Mouse (Mus musculus): Measurements from ENCODE around the gene Mcur1. TPM values are rescaled to one million over a fixed set of nuclear protein-coding genes. Genes with fewer than 3 reads are reported as not detected.

Mcur1 gene
- total RNA-seq, 1 experiment: 2.0 TPM

GRCm38 (mm10) chr13:43499731-43500482 lies 60.1 kb downstream of the Mcur1 start:
- TF ChIP-seq MAFK (IDR thresholded peaks at IDR 0.05; ENCODE audit: insufficient read depth, low read depth, low read length) (no peak), ZC3H11A (IDR thresholded peaks at IDR 0.05; ENCODE audit: borderline replicate concordance, low read depth, low read length) (no peak), HCFC1 (IDR thresholded peaks at IDR 0.05; ENCODE audit: borderline replicate concordance, insufficient read depth, low read length) (no peak), ZNF384 (IDR thresholded peaks at IDR 0.05; ENCODE audit: low read depth, low read length) (no peak), CHD2 (IDR thresholded peaks at IDR 0.05; ENCODE audit: low read depth, low read length) (no peak)
- no peak overlapping the region for H3K4me3 ChIP-seq (ENCODE audit: insufficient read depth in 1 of 2, low read depth in 1 of 2, low read length in 2 of 2, poor library complexity in 1 of 2, severe bottlenecking in 1 of 2)
- no peaks in the 10 kb centered on the region for H3K9me3 ChIP-seq (ENCODE audit: control insufficient read depth, insufficient read depth, low read depth, low read length)
- no peaks in the 10 kb centered on the region for H3K36me3 ChIP-seq (ENCODE audit: control insufficient read depth, insufficient read depth, low read length, poor library complexity, severe bottlenecking)
- in situ Hi-C loops (cut with MboI; ENCODE audit: low sequenced_read_pairs in 2 of 2, unreplicated experiment in 2 of 2): no loop called here
- H3K4me1 ChIP-seq (ENCODE audit: control insufficient read depth in 2 of 2, insufficient read depth in 2 of 2, low read length in 2 of 2, poor library complexity in 1 of 2): peaks cover 7 to 11% of the 10 kb centered on the region in 2 experiments; a peak in 3 of 4 replicates
- no peak overlapping the region for H3K27ac ChIP-seq (ENCODE audit: insufficient read depth, low read depth, low read length, poor library complexity, severe bottlenecking)
- no peak overlapping the region for H3K9ac ChIP-seq (ENCODE audit: insufficient read depth, low read depth, low read length, poor library complexity, severe bottlenecking)
- DNase-seq (ENCODE audit: low read depth, low spot score): no peak

- no peak for DNase-seq (ENCODE audit: low read depth, low spot score)
- Histone ChIP-seq H3K27ac (ENCODE audit: insufficient read depth, low read depth, low read length, poor library complexity, severe bottlenecking) (no peak overlapping the region), H3K9ac (ENCODE audit: insufficient read depth, low read depth, low read length, poor library complexity, severe bottlenecking) (no peak overlapping the region), H3K9me3 (ENCODE audit: control insufficient read depth, insufficient read depth, low read depth, low read length) (no peaks in the 10 kb centered on the region), H3K4me3 (ENCODE audit: insufficient read depth in 1 of 2, low read depth in 1 of 2, low read length in 2 of 2, poor library complexity in 1 of 2, severe bottlenecking in 1 of 2) (no peak overlapping the region), H3K36me3 (ENCODE audit: control insufficient read depth, insufficient read depth, low read length, poor library complexity, severe bottlenecking) (no peaks in the 10 kb centered on the region), H3K4me1 (ENCODE audit: control insufficient read depth in 2 of 2, insufficient read depth in 2 of 2, low read length in 2 of 2, poor library complexity in 1 of 2) (peaks cover 7 to 11% of the 10 kb centered on the region in 2 experiments; a peak in 3 of 4 replicates)
- in situ Hi-C loops (cut with MboI; ENCODE audit: low sequenced_read_pairs in 2 of 2, unreplicated experiment in 2 of 2): no loop called here
- TF ChIP-seq HCFC1 (IDR thresholded peaks at IDR 0.05; ENCODE audit: borderline replicate concordance, insufficient read depth, low read length) (no peak), MAFK (IDR thresholded peaks at IDR 0.05; ENCODE audit: insufficient read depth, low read depth, low read length) (no peak), CHD2 (IDR thresholded peaks at IDR 0.05; ENCODE audit: low read depth, low read length) (no peak), ZNF384 (IDR thresholded peaks at IDR 0.05; ENCODE audit: low read depth, low read length) (no peak), ZC3H11A (IDR thresholded peaks at IDR 0.05; ENCODE audit: borderline replicate concordance, low read depth, low read length) (no peak)
These were observed 61.1 kb downstream of the Mcur1 start for GRCm38 (mm10) chr13:43498849-43499248.

DNA sequence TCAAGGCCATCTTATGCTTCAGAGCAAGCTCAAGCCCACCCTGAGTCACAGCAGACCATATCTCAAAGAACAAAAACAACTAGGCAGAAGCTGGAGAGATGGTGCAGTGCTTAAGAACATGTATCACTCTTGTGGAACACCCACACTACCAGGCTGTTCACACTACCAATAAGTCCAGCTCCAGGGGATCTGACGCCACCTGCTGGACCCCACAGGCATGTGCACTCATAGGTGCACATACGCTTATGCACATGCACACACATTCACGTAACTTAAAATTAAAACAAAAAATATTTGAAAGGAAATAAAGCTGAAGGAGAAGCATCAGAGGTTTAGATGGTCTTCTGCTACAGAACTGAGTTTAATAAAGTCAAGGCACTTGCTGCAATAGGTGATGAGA lies 62.2 kb downstream of the Mcur1 start:
- TF ChIP-seq ZNF384 (IDR thresholded peaks at IDR 0.05; ENCODE audit: low read depth, low read length): no peak
- no peak for TF ChIP-seq CHD2 (IDR thresholded peaks at IDR 0.05; ENCODE audit: low read depth, low read length)
- TF ChIP-seq MAFK (IDR thresholded peaks at IDR 0.05; ENCODE audit: insufficient read depth, low read depth, low read length): no peak
- TF ChIP-seq HCFC1 (IDR thresholded peaks at IDR 0.05; ENCODE audit: borderline replicate concordance, insufficient read depth, low read length): no peak
- no peak for TF ChIP-seq ZC3H11A (IDR thresholded peaks at IDR 0.05; ENCODE audit: borderline replicate concordance, low read depth, low read length)
- H3K36me3 ChIP-seq (ENCODE audit: control insufficient read depth, insufficient read depth, low read length, poor library complexity, severe bottlenecking): no peaks in the 10 kb centered on the region
- DNase-seq (ENCODE audit: low read depth, low spot score): no peak
- H3K9me3 ChIP-seq (ENCODE audit: control insufficient read depth, insufficient read depth, low read depth, low read length): no peaks in the 10 kb centered on the region
- in situ Hi-C loops (cut with MboI; ENCODE audit: low sequenced_read_pairs in 2 of 2, unreplicated experiment in 2 of 2): no loop called here
- H3K9ac ChIP-seq (ENCODE audit: insufficient read depth, low read depth, low read length, poor library complexity, severe bottlenecking): no peak overlapping the region
- H3K27ac ChIP-seq (ENCODE audit: insufficient read depth, low read depth, low read length, poor library complexity, severe bottlenecking): no peak overlapping the region
- peaks cover 4 to 11% of the 10 kb centered on the region in 2 experiments; a peak in 3 of 4 replicates for H3K4me1 ChIP-seq (ENCODE audit: control insufficient read depth in 2 of 2, insufficient read depth in 2 of 2, low read length in 2 of 2, poor library complexity in 1 of 2)
- H3K4me3 ChIP-seq (ENCODE audit: insufficient read depth in 1 of 2, low read depth in 1 of 2, low read length in 2 of 2, poor library complexity in 1 of 2, severe bottlenecking in 1 of 2): no peak overlapping the region

DNA sequence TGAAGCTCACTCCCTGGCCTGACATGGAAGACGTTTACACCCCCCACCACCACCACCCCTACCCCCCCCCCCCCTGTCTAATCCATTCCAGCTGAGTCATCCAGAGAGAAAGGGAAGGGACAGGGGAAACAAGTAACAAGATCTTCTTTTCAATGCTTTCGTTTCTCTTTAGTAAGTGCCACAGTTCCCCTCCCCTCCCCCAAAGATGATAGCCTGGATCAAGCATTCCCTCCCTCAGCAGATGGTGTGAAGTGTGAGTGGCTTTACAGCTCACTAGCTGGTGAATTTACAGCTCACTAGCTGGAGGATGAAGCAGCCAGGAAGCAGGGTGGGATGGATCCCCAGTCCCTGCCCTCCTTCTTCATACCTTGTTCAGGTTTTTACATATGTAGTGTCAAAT lies 63.3 kb downstream of the Mcur1 start:
- no peak overlapping the region for H3K9ac ChIP-seq (ENCODE audit: insufficient read depth, low read depth, low read length, poor library complexity, severe bottlenecking)
- no peak overlapping the region for H3K27ac ChIP-seq (ENCODE audit: insufficient read depth, low read depth, low read length, poor library complexity, severe bottlenecking)
- TF ChIP-seq CHD2 (IDR thresholded peaks at IDR 0.05; ENCODE audit: low read depth, low read length) (no peak), ZNF384 (IDR thresholded peaks at IDR 0.05; ENCODE audit: low read depth, low read length) (no peak), ZC3H11A (IDR thresholded peaks at IDR 0.05; ENCODE audit: borderline replicate concordance, low read depth, low read length) (no peak), HCFC1 (IDR thresholded peaks at IDR 0.05; ENCODE audit: borderline replicate concordance, insufficient read depth, low read length) (no peak), MAFK (IDR thresholded peaks at IDR 0.05; ENCODE audit: insufficient read depth, low read depth, low read length) (no peak)
- in situ Hi-C loops (cut with MboI; ENCODE audit: low sequenced_read_pairs in 2 of 2, unreplicated experiment in 2 of 2): no loop called here
- no peak overlapping the region for H3K4me3 ChIP-seq (ENCODE audit: insufficient read depth in 1 of 2, low read depth in 1 of 2, low read length in 2 of 2, poor library complexity in 1 of 2, severe bottlenecking in 1 of 2)
- no peak for DNase-seq (ENCODE audit: low read depth, low spot score)
- peaks cover 2 to 11% of the 10 kb centered on the region in 2 experiments; a peak in 2 of 4 replicates for H3K4me1 ChIP-seq (ENCODE audit: control insufficient read depth in 2 of 2, insufficient read depth in 2 of 2, low read length in 2 of 2, poor library complexity in 1 of 2)
- H3K36me3 ChIP-seq (ENCODE audit: control insufficient read depth, insufficient read depth, low read length, poor library complexity, severe bottlenecking): no peaks in the 10 kb centered on the region
- H3K9me3 ChIP-seq (ENCODE audit: control insufficient read depth, insufficient read depth, low read depth, low read length): no peaks in the 10 kb centered on the region

Measured in ES-E14 (cell line).